Mouse (Mus musculus): ENCODE data around the gene Kcnma1. TPM values are rescaled to one million over a fixed set of nuclear protein-coding genes. Genes with fewer than 3 reads are reported as not detected.

Gene Kcnma1
- 0.05 and 0.07 TPM in 2 replicates for polyA plus RNA-seq (2015; fragmentation: Nextera tagmentation; extraction: Ambion mirVana)

GRCm38 (mm10) chr14:24014391-24014790, at the start of gene Kcnma1:
TSS of gene Kcnma1 (minus strand) at chr14:24014491.
- no peak for ATAC-seq (ENCODE audit: low read depth)
- no peak within 1 kb of the TSS for H3K27ac ChIP-seq (ENCODE audit: low read length)

DNA sequence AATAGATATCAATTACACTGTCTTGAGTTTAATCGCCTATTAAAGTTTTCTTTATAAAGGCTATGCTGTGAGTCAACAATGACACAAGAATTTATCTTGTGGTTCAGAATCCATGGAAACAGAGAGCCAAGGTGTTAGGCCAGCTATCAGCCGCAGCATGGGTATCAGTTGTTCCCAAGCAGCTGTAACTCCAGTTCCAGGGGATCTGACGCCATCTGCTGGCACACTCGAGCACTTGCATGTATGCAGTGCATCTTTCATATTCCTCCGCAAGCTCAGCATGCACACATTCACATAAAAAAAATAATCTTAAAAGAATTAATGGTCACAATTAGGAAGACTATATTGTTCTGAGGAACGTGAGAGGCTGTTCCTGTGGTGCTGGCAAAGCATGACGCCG, 45.5 kb upstream of the Kcnma1 start:
- no peak for ATAC-seq (ENCODE audit: low read depth)
- no peak overlapping the region for H3K27ac ChIP-seq (ENCODE audit: low read length)
- H3K36me3 ChIP-seq (ENCODE audit: control insufficient read depth, insufficient read depth), result no peaks in the 10 kb centered on the region
- H3K4me2 ChIP-seq (ENCODE audit: low read depth, low read length), result no peak overlapping the region
- no peak overlapping the region for H3K9ac ChIP-seq (ENCODE audit: low read depth, low read length)
- no peaks in the 10 kb centered on the region for H3K4me1 ChIP-seq (ENCODE audit: control insufficient read depth, low read depth, low read length)
- WGBS (ENCODE audit: insufficient replicate concordance), result 30% methylated on average over 8 of the region's 8 CpGs
- no peaks in the 10 kb centered on the region for H3K27me3 ChIP-seq (ENCODE audit: control insufficient read depth, insufficient read depth, low read depth, low read length)
- H3K9me3 ChIP-seq (replicated peaks; ENCODE audit: control insufficient read depth, low read length), result no peaks in the 10 kb centered on the region
- H3K4me3 ChIP-seq (ENCODE audit: low read depth, low read length), result no peak overlapping the region

More at GRCm38 (mm10) chr14:24014391-24014790, at the start of gene Kcnma1:
- 31% methylated on average over 3 of the region's 3 CpGs for WGBS (ENCODE audit: insufficient replicate concordance)
- Histone ChIP-seq H3K27me3 (ENCODE audit: control insufficient read depth, insufficient read depth, low read depth, low read length) (no peaks in the 10 kb centered on the region; the same call in 1 of the 2 replicates), H3K9me3 (replicated peaks; ENCODE audit: control insufficient read depth, low read length) (no peaks in the 10 kb centered on the region), H3K4me2 (ENCODE audit: low read depth, low read length) (no peak within 1 kb of the TSS), H3K4me1 (ENCODE audit: control insufficient read depth, low read depth, low read length) (no peaks in the 10 kb centered on the region), H3K9ac (ENCODE audit: low read depth, low read length) (no peak within 1 kb of the TSS), H3K4me3 (ENCODE audit: low read depth, low read length) (no peak within 1 kb of the TSS), H3K36me3 (ENCODE audit: control insufficient read depth, insufficient read depth) (no peaks in the 10 kb centered on the region)

DNA sequence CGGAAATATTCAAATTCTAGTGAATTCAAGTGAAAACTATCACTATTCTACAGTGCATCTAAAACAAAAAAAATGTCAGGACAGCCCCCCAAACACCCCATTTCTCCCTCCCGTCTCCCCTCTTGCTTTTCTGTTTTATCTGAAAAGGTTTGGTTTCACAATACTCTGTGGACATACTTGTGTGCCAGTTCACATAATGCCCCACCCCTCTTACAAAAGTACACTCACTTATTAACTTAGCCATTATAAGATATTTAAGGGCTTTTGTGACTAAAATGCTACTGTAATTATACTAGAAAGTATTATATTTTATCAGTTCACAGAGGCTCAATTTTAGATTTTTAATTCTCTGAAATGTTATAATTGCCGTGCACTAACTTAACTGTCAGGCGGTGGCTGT, 45.0 kb upstream of the Kcnma1 start:
- 54% methylated on average over 4 of the region's 4 CpGs for WGBS (ENCODE audit: insufficient replicate concordance)
- no peaks in the 10 kb centered on the region for H3K9me3 ChIP-seq (replicated peaks; ENCODE audit: control insufficient read depth, low read length)

GRCm38 (mm10) chr14:24051821-24052220, 37.5 kb upstream of the Kcnma1 start:
- 60% methylated on average over 2 of the region's 2 CpGs for WGBS (ENCODE audit: insufficient replicate concordance)
- H3K27me3 ChIP-seq (ENCODE audit: control insufficient read depth, insufficient read depth, low read depth, low read length), result no peaks in the 10 kb centered on the region
- H3K9ac ChIP-seq (ENCODE audit: low read depth, low read length), result no peak overlapping the region
- H3K4me3 ChIP-seq (ENCODE audit: low read depth, low read length), result no peak overlapping the region
- no peak overlapping the region for H3K27ac ChIP-seq (ENCODE audit: low read length)
- no peaks in the 10 kb centered on the region for H3K4me1 ChIP-seq (ENCODE audit: control insufficient read depth, low read depth, low read length)
- no peaks in the 10 kb centered on the region for H3K9me3 ChIP-seq (replicated peaks; ENCODE audit: control insufficient read depth, low read length)
- no peak overlapping the region for H3K4me2 ChIP-seq (ENCODE audit: low read depth, low read length)
- no peak for ATAC-seq (ENCODE audit: low read depth)
- no peaks in the 10 kb centered on the region for H3K36me3 ChIP-seq (ENCODE audit: control insufficient read depth, insufficient read depth)

More for the DNA sequence above, 45.0 kb upstream of the Kcnma1 start:
- Histone ChIP-seq H3K27me3 (ENCODE audit: control insufficient read depth, insufficient read depth, low read depth, low read length) (no peaks in the 10 kb centered on the region), H3K9ac (ENCODE audit: low read depth, low read length) (no peak overlapping the region), H3K4me2 (ENCODE audit: low read depth, low read length) (no peak overlapping the region), H3K4me1 (ENCODE audit: control insufficient read depth, low read depth, low read length) (no peaks in the 10 kb centered on the region), H3K36me3 (ENCODE audit: control insufficient read depth, insufficient read depth) (no peaks in the 10 kb centered on the region), H3K4me3 (ENCODE audit: low read depth, low read length) (no peak overlapping the region), H3K27ac (ENCODE audit: low read length) (no peak overlapping the region)
- no peak for ATAC-seq (ENCODE audit: low read depth)

DNA sequence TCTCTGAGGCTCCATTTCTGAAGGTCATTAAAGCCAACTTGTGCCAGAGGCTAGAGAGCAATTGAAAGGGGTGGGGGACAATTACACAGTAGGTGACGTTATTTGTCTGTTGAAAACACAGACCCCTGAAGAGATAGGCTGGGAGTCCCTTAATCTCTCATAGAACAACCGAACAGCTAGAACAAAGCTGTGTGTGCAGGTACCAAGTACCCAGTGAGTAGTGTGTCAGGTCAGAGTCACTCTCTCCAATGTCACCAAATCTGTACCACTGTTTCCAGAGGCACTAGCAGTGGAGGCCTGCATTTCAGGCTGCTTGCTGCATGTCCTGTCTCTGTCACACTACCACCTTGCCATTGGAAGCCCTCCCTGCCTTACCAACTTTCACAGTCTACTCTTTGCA, 22.3 kb upstream of the Kcnma1 start:
- Histone ChIP-seq H3K27me3 (ENCODE audit: control insufficient read depth, insufficient read depth, low read depth, low read length) (no peaks in the 10 kb centered on the region), H3K27ac (ENCODE audit: low read length) (no peak overlapping the region), H3K36me3 (ENCODE audit: control insufficient read depth, insufficient read depth) (no peaks in the 10 kb centered on the region), H3K9me3 (replicated peaks; ENCODE audit: control insufficient read depth, low read length) (no peaks in the 10 kb centered on the region), H3K9ac (ENCODE audit: low read depth, low read length) (no peak overlapping the region), H3K4me1 (ENCODE audit: control insufficient read depth, low read depth, low read length) (no peaks in the 10 kb centered on the region), H3K4me3 (ENCODE audit: low read depth, low read length) (no peak overlapping the region), H3K4me2 (ENCODE audit: low read depth, low read length) (no peak overlapping the region)
- 45% methylated on average over 2 of the region's 2 CpGs for WGBS (ENCODE audit: insufficient replicate concordance)
- no peak for ATAC-seq (ENCODE audit: low read depth)

DNA sequence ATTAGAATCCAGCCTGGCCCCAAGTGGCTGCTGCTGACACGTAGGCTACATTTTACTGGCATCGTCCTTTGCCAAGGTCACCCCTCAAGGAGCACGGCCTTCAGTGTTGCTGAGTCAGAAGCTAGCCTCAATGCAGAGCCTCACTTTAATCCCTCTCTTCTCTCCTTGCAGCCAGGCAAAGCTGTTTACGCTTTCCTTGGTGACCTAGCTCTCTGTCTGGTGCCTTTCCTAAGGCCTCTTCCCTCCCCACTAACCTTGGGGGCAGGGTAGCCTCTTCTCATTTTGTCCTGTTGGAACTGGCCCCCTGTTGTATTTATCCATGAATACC, 21.9 kb upstream of the Kcnma1 start:
- H3K4me2 ChIP-seq (ENCODE audit: low read depth, low read length), result no peak overlapping the region
- no peaks in the 10 kb centered on the region for H3K36me3 ChIP-seq (ENCODE audit: control insufficient read depth, insufficient read depth)
- H3K9me3 ChIP-seq (replicated peaks; ENCODE audit: control insufficient read depth, low read length), result no peaks in the 10 kb centered on the region
- no peak for ATAC-seq (ENCODE audit: low read depth)
- no peak overlapping the region for H3K9ac ChIP-seq (ENCODE audit: low read depth, low read length)
- no peaks in the 10 kb centered on the region for H3K4me1 ChIP-seq (ENCODE audit: control insufficient read depth, low read depth, low read length)
- no peak overlapping the region for H3K27ac ChIP-seq (ENCODE audit: low read length)
- H3K27me3 ChIP-seq (ENCODE audit: control insufficient read depth, insufficient read depth, low read depth, low read length), result no peaks in the 10 kb centered on the region
- 38% methylated on average over 4 of the region's 4 CpGs for WGBS (ENCODE audit: insufficient replicate concordance)
- H3K4me3 ChIP-seq (ENCODE audit: low read depth, low read length), result no peak overlapping the region

GRCm38 (mm10) chr14:24035486-24036207, 21.4 kb upstream of the Kcnma1 start:
- Histone ChIP-seq H3K9me3 (replicated peaks; ENCODE audit: control insufficient read depth, low read length) (no peaks in the 10 kb centered on the region), H3K36me3 (ENCODE audit: control insufficient read depth, insufficient read depth) (no peaks in the 10 kb centered on the region), H3K9ac (ENCODE audit: low read depth, low read length) (no peak overlapping the region), H3K27ac (ENCODE audit: low read length) (no peak overlapping the region), H3K4me3 (ENCODE audit: low read depth, low read length) (no peak overlapping the region), H3K27me3 (ENCODE audit: control insufficient read depth, insufficient read depth, low read depth, low read length) (no peaks in the 10 kb centered on the region), H3K4me2 (ENCODE audit: low read depth, low read length) (no peak overlapping the region), H3K4me1 (ENCODE audit: control insufficient read depth, low read depth, low read length) (no peaks in the 10 kb centered on the region)
- ATAC-seq (ENCODE audit: low read depth), result no peak
- WGBS (ENCODE audit: insufficient replicate concordance), result 19% methylated on average over 11 of the region's 11 CpGs

DNA sequence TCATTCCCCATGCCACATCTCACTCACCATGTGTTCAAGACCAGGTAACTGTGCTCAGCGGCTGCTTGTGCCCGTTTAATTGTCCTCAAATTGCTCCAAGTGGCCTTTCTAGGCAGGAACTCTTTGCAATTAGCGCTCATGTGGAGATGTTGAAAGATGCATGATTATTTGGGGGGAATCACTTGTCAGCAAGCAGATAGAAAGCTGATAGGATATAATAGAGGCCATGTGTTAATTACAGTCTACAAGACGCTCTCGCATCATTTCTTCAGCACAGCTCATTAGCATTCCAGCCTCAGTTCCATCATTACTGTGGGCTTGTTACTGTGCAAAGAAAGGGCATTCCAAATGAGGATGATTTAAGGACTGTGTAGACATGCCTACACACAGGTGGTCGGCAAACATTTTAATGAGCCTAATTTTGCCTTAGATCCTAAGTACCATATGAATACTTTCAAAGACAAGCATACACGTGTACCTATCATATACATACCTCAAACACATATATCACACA, 18.6 kb upstream of the Kcnma1 start:
- no peak overlapping the region for H3K4me3 ChIP-seq (ENCODE audit: low read depth, low read length)
- ATAC-seq (ENCODE audit: low read depth), result no peak
- H3K4me1 ChIP-seq (ENCODE audit: control insufficient read depth, low read depth, low read length), result no peaks in the 10 kb centered on the region
- H3K9me3 ChIP-seq (replicated peaks; ENCODE audit: control insufficient read depth, low read length), result no peaks in the 10 kb centered on the region
- H3K4me2 ChIP-seq (ENCODE audit: low read depth, low read length), result no peak overlapping the region
- H3K36me3 ChIP-seq (ENCODE audit: control insufficient read depth, insufficient read depth), result no peaks in the 10 kb centered on the region
- WGBS (ENCODE audit: insufficient replicate concordance), result 65% methylated on average over 7 of the region's 7 CpGs
- H3K9ac ChIP-seq (ENCODE audit: low read depth, low read length), result no peak overlapping the region
- no peaks in the 10 kb centered on the region for H3K27me3 ChIP-seq (ENCODE audit: control insufficient read depth, insufficient read depth, low read depth, low read length)
- H3K27ac ChIP-seq (ENCODE audit: low read length), result no peak overlapping the region

DNA sequence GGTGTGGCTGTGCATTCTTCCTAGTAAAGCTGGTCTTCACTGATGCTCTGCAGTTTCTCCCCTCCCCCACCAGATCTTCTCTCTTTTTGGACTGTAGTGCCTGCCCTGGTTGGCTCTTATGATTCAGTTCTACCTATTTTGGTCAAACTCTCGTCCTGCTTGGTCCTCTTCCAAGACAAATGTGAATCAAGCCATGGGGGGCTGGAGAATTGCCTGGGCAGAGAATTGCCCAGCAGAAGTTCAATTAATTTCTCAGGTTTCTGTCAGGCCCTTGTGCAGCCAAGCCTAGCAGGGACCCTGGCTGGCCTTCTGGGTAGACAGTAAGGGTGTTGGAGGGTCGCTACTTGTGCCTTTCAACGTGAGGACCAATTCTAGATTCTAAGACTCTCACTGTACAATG, 17.9 kb upstream of the Kcnma1 start:
- Histone ChIP-seq H3K9ac (ENCODE audit: low read depth, low read length) (no peak overlapping the region), H3K9me3 (replicated peaks; ENCODE audit: control insufficient read depth, low read length) (no peaks in the 10 kb centered on the region), H3K27ac (ENCODE audit: low read length) (no peak overlapping the region), H3K4me2 (ENCODE audit: low read depth, low read length) (no peak overlapping the region), H3K4me1 (ENCODE audit: control insufficient read depth, low read depth, low read length) (no peaks in the 10 kb centered on the region), H3K4me3 (ENCODE audit: low read depth, low read length) (no peak overlapping the region), H3K36me3 (ENCODE audit: control insufficient read depth, insufficient read depth) (no peaks in the 10 kb centered on the region), H3K27me3 (ENCODE audit: control insufficient read depth, insufficient read depth, low read depth, low read length) (no peaks in the 10 kb centered on the region)
- WGBS (ENCODE audit: insufficient replicate concordance), result 50% methylated on average over 3 of the region's 3 CpGs
- no peak for ATAC-seq (ENCODE audit: low read depth)

All from liver, embryonic 16.5 days (tissue).